Mouse (Mus musculus): Measurements from ENCODE around the gene Sparcl1.

GRCm38 (mm10) chr5:104115118-104115517, 1.6 kb upstream of the Sparcl1 start:
- TF ChIP-seq CTCF (IDR thresholded peaks at IDR 0.05): no peak
- TF ChIP-seq POLR2A (IDR thresholded peaks at IDR 0.05; ENCODE audit: insufficient read depth, low read depth, low read length): peak; percentile 86; the same call in 1 of the 2 replicates
- peak; percentile 98 for TF ChIP-seq EP300 (IDR thresholded peaks at IDR 0.05; ENCODE audit: insufficient read depth, low read depth, low read length)
